Mouse (Mus musculus) liver, embryonic 16.5 days (tissue): ENCODE measurements at regions not wholly inside any gene's neighbourhood (a gene's known extent, or its start where the extent isn't known, plus 50 kb on each side); places are given as distances from the start of the nearest gene placed in this dataset.

Experiments used
- ATAC-seq: fragments of 200-750 bp; cut with Nextera tagmentation; 2 replicates; pipeline ENCODE4 v1.8.0; 2017; ENCODE audit warnings: low read depth, mild to moderate bottlenecking, moderate number of reproducible peaks, moderate library complexity
- H3K27ac ChIP-seq: fragments of 300-500 bp; sonication (generic); 2 replicates; pipeline ENCODE4 v1.5.1; 2014; ENCODE audit warnings: mild to moderate bottlenecking, low read length
- H3K27me3 ChIP-seq: fragments of 300-500 bp; sonication (generic); 2 replicates; pipeline ENCODE4 v1.6.1; 2014; ENCODE audit warnings: low read depth, low read length, mixed read lengths; ENCODE audit not compliant: control insufficient read depth, insufficient read depth
- H3K36me3 ChIP-seq: fragments of 300-500 bp; sonication (generic); 2 replicates; pipeline ENCODE4 v1.6.1; 2014; ENCODE audit warnings: mild to moderate bottlenecking; ENCODE audit not compliant: control insufficient read depth, insufficient read depth
- H3K4me1 ChIP-seq: fragments of 300-500 bp; sonication (generic); 2 replicates; pipeline ENCODE4 v1.6.1; 2014; ENCODE audit warnings: low read depth, low read length, mixed read lengths; ENCODE audit not compliant: control insufficient read depth
- H3K4me2 ChIP-seq: fragments of 300-500 bp; sonication (generic); 2 replicates; pipeline ENCODE4 v1.6.1; 2014; ENCODE audit warnings: low read depth, low read length, mixed read lengths
- H3K4me3 ChIP-seq: fragments of 300-500 bp; sonication (generic); 2 replicates; pipeline ENCODE4 v1.5.1; 2014; ENCODE audit warnings: low read depth, mild to moderate bottlenecking, low read length
- H3K9ac ChIP-seq: fragments of 300-500 bp; sonication (generic); 2 replicates; pipeline ENCODE4 v1.6.1; 2014; ENCODE audit warnings: low read depth, low read length
- H3K9me3 ChIP-seq: fragments of 300-500 bp; sonication (generic); replicated peaks from 2 replicates; pipeline ENCODE4 v1.6.1; 2016; ENCODE audit warnings: low read length; ENCODE audit not compliant: control insufficient read depth
- WGBS: fragments of 180-500 bp; shearing (Covaris S2); extraction: QIAGEN DNeasy Blood & Tissue Kit; methylation state at CpG from one replicate; pipeline ENCODE4 v1.1.7; 2014; ENCODE audit not compliant: insufficient replicate concordance; 5-methylcytosine and 5-hydroxymethylcytosine counted together

- no peak for ATAC-seq
- Histone ChIP-seq H3K4me2 (no peak overlapping the region), H3K27me3 (no peaks in the 10 kb centered on the region), H3K36me3 (no peaks in the 10 kb centered on the region), H3K4me1 (no peaks in the 10 kb centered on the region), H3K4me3 (no peak overlapping the region), H3K27ac (no peak overlapping the region), H3K9ac (no peak overlapping the region), H3K9me3 (no peaks in the 10 kb centered on the region)
- WGBS: 47% methylated on average over 3 of the region's 3 CpGs
These were observed 68.9 kb downstream of the Tex29 start for GRCm38 (mm10) chr8:11909146-11909545.

GRCm38 (mm10) chr8:11911639-11912450 is 71.6 kb downstream of the Tex29 start:
- no peak overlapping the region for H3K27ac ChIP-seq
- H3K36me3 ChIP-seq: no peaks in the 10 kb centered on the region
- no peaks in the 10 kb centered on the region for H3K9me3 ChIP-seq
- no peak for ATAC-seq
- no peak overlapping the region for H3K9ac ChIP-seq
- no peaks in the 10 kb centered on the region for H3K27me3 ChIP-seq
- WGBS: 60% methylated on average over 18 of the region's 18 CpGs
- no peak overlapping the region for H3K4me3 ChIP-seq
- no peaks in the 10 kb centered on the region for H3K4me1 ChIP-seq
- H3K4me2 ChIP-seq: 0 out of 2 replicates have a peak overlapping the region, but pooled peaks have one; percentile 3

- H3K4me2 ChIP-seq: no peak overlapping the region
- no peak overlapping the region for H3K9ac ChIP-seq
- no peaks in the 10 kb centered on the region for H3K9me3 ChIP-seq
- 70% methylated on average over 17 of the region's 17 CpGs for WGBS
- no peak overlapping the region for H3K27ac ChIP-seq
- H3K36me3 ChIP-seq: no peaks in the 10 kb centered on the region
- no peaks in the 10 kb centered on the region for H3K27me3 ChIP-seq
- H3K4me1 ChIP-seq: no peaks in the 10 kb centered on the region
- no peak for ATAC-seq
- no peak overlapping the region for H3K4me3 ChIP-seq
These were observed 72.3 kb downstream of the Tex29 start for GRCm38 (mm10) chr8:11912451-11913128.

GRCm38 (mm10) chr8:11913129-11913900 is 73.0 kb downstream of the Tex29 start:
- H3K4me2 ChIP-seq: no peak overlapping the region
- no peaks in the 10 kb centered on the region for H3K36me3 ChIP-seq
- no peaks in the 10 kb centered on the region for H3K4me1 ChIP-seq
- no peaks in the 10 kb centered on the region for H3K9me3 ChIP-seq
- no peak overlapping the region for H3K4me3 ChIP-seq
- no peaks in the 10 kb centered on the region for H3K27me3 ChIP-seq
- 55% methylated on average over 12 of the region's 12 CpGs for WGBS
- H3K9ac ChIP-seq: no peak overlapping the region
- ATAC-seq: no peak
- no peak overlapping the region for H3K27ac ChIP-seq

DNA sequence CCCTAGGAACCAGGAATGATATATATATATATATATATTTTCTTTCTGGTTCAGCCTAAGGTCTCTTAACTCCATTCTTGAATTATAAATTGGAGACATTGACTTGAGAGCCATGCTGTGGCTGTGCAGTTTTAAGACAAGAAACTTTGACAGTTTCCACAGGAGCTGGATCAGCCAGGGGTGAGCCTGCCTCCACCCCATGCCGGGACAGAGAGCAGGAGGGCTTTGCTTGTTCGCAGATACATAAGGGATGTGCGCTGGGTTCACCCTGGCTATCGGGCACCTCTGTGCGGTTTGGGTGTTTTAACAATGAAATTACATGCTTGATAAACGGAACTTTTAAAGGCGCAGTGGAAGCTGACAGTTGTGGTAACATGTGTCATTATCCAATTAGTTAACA is 73.9 kb downstream of the Tex29 start:
- no peaks in the 10 kb centered on the region for H3K36me3 ChIP-seq
- H3K27ac ChIP-seq: no peak overlapping the region
- ATAC-seq: no peak
- H3K4me1 ChIP-seq: no peaks in the 10 kb centered on the region
- H3K4me2 ChIP-seq: no peak overlapping the region
- H3K4me3 ChIP-seq: no peak overlapping the region
- no peaks in the 10 kb centered on the region for H3K9me3 ChIP-seq
- no peaks in the 10 kb centered on the region for H3K27me3 ChIP-seq
- 60% methylated on average over 7 of the region's 7 CpGs for whole genome bisulfite sequencing
- no peak overlapping the region for H3K9ac ChIP-seq

GRCm38 (mm10) chr8:11914681-11915474 is 74.6 kb downstream of the Tex29 start:
- H3K36me3 ChIP-seq: no peaks in the 10 kb centered on the region
- 52% methylated on average over 19 of the region's 19 CpGs for WGBS
- no peaks in the 10 kb centered on the region for H3K27me3 ChIP-seq
- ATAC-seq: no peak
- no peaks in the 10 kb centered on the region for H3K9me3 ChIP-seq
- no peaks in the 10 kb centered on the region for H3K4me1 ChIP-seq
- H3K9ac ChIP-seq: no peak overlapping the region
- H3K27ac ChIP-seq: no peak overlapping the region
- no peak overlapping the region for H3K4me3 ChIP-seq
- no peak overlapping the region for H3K4me2 ChIP-seq

DNA sequence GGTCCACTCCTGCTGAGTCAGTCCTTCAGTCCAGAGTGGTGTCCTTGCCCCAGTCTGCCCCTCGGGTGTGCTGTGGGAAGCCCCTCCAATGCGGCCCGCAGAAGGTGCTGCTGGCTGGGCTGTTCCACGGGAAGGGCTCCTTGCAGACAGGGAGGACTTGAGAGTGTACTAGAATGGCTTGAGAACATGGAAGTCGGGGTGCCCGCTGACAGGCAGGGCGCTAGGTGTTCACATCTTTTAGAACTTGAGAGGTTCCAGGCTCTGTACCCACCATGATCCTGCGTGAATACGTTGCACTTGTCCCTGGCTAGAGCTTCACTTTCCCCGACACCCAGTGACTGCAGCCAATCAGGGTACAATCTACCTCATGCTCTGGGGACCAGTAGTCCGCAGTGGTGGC is 75.4 kb downstream of the Tex29 start:
- H3K4me1 ChIP-seq: no peaks in the 10 kb centered on the region
- H3K9me3 ChIP-seq: no peaks in the 10 kb centered on the region
- no peak overlapping the region for H3K4me3 ChIP-seq
- no peaks in the 10 kb centered on the region for H3K27me3 ChIP-seq
- WGBS: 70% methylated on average over 11 of the region's 11 CpGs
- ATAC-seq: no peak
- H3K4me2 ChIP-seq: no peak overlapping the region
- no peak overlapping the region for H3K27ac ChIP-seq
- H3K9ac ChIP-seq: no peak overlapping the region
- H3K36me3 ChIP-seq: no peaks in the 10 kb centered on the region

GRCm38 (mm10) chr8:11919876-11920275 is 79.6 kb downstream of the Tex29 start:
- Histone ChIP-seq H3K9me3 (no peaks in the 10 kb centered on the region), H3K9ac (no peak overlapping the region), H3K27ac (no peak overlapping the region), H3K4me2 (no peak overlapping the region), H3K4me1 (no peaks in the 10 kb centered on the region), H3K4me3 (no peak overlapping the region), H3K27me3 (no peaks in the 10 kb centered on the region), H3K36me3 (no peaks in the 10 kb centered on the region)
- 53% methylated on average over 2 of the region's 2 CpGs for WGBS
- no peak for ATAC-seq
